Mouse (Mus musculus): ENCODE measurements at regions not wholly inside any gene's neighbourhood (a gene's known extent, or its start where the extent isn't known, plus 50 kb on each side); places are given as distances from the start of the nearest gene placed in this dataset.

DNA sequence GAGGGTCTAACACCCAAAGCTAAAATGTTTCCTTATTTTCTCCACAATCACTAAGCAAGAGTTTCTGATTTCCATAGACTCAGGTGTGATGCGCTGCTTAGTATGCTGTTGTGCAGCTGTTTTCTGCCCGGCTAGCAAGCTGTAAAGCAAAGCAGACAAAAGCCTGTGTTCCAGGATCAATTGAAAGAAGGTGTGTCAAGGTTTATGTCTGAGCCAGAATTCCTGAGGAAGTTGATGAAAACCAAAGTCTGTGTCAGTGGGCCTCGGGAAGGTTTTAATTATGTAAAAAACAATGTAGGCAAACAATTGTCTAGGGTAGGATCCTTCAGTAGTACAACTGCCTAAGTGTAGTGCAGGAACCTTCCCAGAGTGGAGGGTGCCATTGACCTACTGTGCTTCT, 604.6 kb downstream of the Dcdc2c start:
- H3K27ac ChIP-seq (replicated peaks) = no peak overlapping the region
- DNase-seq (ENCODE audit: low spot score) (no peak), ATAC-seq (ENCODE audit: low FRiP score, low TSS enrichment) (no peak)
- H3K9ac ChIP-seq (ENCODE audit: low read length) = no peak overlapping the region
- WGBS = 51% methylated on average over 3 of the region's 3 CpGs
- no peaks in the 10 kb centered on the region for H3K4me1 ChIP-seq (replicated peaks; ENCODE audit: control insufficient read depth, insufficient read depth)
- no peak overlapping the region for H3K4me2 ChIP-seq (replicated peaks; ENCODE audit: low read depth)
- H3K27me3 ChIP-seq (ENCODE audit: control insufficient read depth, insufficient read depth, low read length) = no peaks in the 10 kb centered on the region
- no peaks in the 10 kb centered on the region for H3K9me3 ChIP-seq (ENCODE audit: control insufficient read depth, low read length)
- no peaks in the 10 kb centered on the region for H3K36me3 ChIP-seq (ENCODE audit: control insufficient read depth, insufficient read depth, low read length)
- H3K4me3 ChIP-seq (ENCODE audit: low read depth, low read length) = no peak overlapping the region
- no peak for TF ChIP-seq CTCF (IDR thresholded peaks at IDR 0.05; ENCODE audit: low read depth)
- no peak for TF ChIP-seq EP300 (optimal IDR thresholded peaks at IDR 0.05)

DNA sequence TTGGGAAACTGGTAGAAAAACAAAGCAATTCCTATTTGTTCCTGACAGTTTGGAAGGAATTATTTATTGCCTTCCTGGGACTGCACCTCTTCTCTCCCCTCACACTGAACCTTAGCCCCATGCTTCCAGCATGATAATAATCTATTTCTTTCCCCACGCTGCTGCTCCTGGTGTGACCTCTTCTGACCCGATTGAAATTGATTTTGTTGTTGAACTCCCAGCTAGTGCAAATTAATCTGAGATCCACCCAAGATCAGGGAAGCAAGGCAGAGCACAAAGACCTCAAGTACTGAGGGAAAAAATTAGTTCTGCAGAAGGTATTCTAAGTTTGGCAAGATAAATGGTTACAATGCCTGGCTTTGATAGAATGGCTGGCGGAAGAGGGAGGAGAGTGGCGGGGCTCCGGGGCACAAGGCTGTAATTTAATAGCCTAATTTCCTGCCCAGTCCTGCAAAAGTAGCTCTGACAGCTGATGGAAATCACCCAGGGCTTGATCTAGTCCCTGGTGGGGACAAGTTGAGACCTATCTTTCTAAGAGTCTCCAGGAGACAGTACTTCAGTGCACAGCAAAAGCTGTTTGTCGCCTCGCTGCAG, 604.6 kb upstream of the Sox11 start:
- H3K4me3 ChIP-seq (ENCODE audit: low read depth, low read length) = no peak overlapping the region
- DNase-seq (ENCODE audit: low spot score) (no peak), ATAC-seq (ENCODE audit: low FRiP score, low TSS enrichment) (no peak)
- no peaks in the 10 kb centered on the region for H3K9me3 ChIP-seq (ENCODE audit: control insufficient read depth, low read length)
- H3K36me3 ChIP-seq (ENCODE audit: control insufficient read depth, insufficient read depth, low read length) = no peaks in the 10 kb centered on the region
- 32% methylated on average over 7 of the region's 7 CpGs for WGBS
- no peak overlapping the region for H3K4me2 ChIP-seq (replicated peaks; ENCODE audit: low read depth)
- H3K27ac ChIP-seq (replicated peaks) = no peak overlapping the region
- TF ChIP-seq CTCF (IDR thresholded peaks at IDR 0.05; ENCODE audit: low read depth) (no peak), EP300 (optimal IDR thresholded peaks at IDR 0.05) (no peak)
- no peaks in the 10 kb centered on the region for H3K4me1 ChIP-seq (replicated peaks; ENCODE audit: control insufficient read depth, insufficient read depth)
- no peaks in the 10 kb centered on the region for H3K27me3 ChIP-seq (ENCODE audit: control insufficient read depth, insufficient read depth, low read length)
- no peak overlapping the region for H3K9ac ChIP-seq (ENCODE audit: low read length)

GRCm38 (mm10) chr12:27945411-27945810, 603.0 kb upstream of the Sox11 start:
- H3K36me3 ChIP-seq (ENCODE audit: control insufficient read depth, insufficient read depth, low read length) = no peaks in the 10 kb centered on the region
- DNase-seq (ENCODE audit: low spot score) (no peak), ATAC-seq (ENCODE audit: low FRiP score, low TSS enrichment) (no peak)
- no peak overlapping the region for H3K4me2 ChIP-seq (replicated peaks; ENCODE audit: low read depth)
- H3K27me3 ChIP-seq (ENCODE audit: control insufficient read depth, insufficient read depth, low read length) = no peaks in the 10 kb centered on the region
- no peaks in the 10 kb centered on the region for H3K9me3 ChIP-seq (ENCODE audit: control insufficient read depth, low read length)
- no peak overlapping the region for H3K9ac ChIP-seq (ENCODE audit: low read length)
- no peak overlapping the region for H3K4me3 ChIP-seq (ENCODE audit: low read depth, low read length)
- 41% methylated on average over 2 of the region's 2 CpGs for WGBS
- H3K27ac ChIP-seq (replicated peaks) = no peak overlapping the region
- H3K4me1 ChIP-seq (replicated peaks; ENCODE audit: control insufficient read depth, insufficient read depth) = no peaks in the 10 kb centered on the region
- TF ChIP-seq EP300 (optimal IDR thresholded peaks at IDR 0.05) (no peak), CTCF (IDR thresholded peaks at IDR 0.05; ENCODE audit: low read depth) (no peak)

DNA sequence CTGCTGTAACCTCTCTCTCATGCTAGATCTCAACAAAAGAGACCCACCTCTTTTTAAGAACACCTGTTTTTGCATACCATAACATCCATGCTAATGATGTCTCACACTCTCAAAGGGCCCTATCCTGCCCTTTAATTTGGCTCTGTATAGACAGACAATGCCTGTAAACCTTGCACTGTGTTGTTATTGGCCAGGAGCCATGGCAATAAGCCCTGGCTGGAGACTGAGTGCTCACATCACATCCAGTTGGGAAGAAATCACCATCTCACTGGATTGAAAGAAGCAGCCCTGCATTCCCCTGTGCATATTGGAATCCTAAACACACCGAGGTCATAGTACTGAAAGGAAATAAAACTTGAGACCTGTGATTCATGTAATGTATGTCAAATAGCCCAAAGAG, 598.7 kb upstream of the Sox11 start:
- Histone ChIP-seq H3K4me3 (ENCODE audit: low read depth, low read length) (no peak overlapping the region), H3K4me2 (replicated peaks; ENCODE audit: low read depth) (no peak overlapping the region), H3K27ac (replicated peaks) (no peak overlapping the region), H3K9me3 (ENCODE audit: control insufficient read depth, low read length) (no peaks in the 10 kb centered on the region), H3K9ac (ENCODE audit: low read length) (no peak overlapping the region), H3K36me3 (ENCODE audit: control insufficient read depth, insufficient read depth, low read length) (no peaks in the 10 kb centered on the region), H3K27me3 (ENCODE audit: control insufficient read depth, insufficient read depth, low read length) (no peaks in the 10 kb centered on the region), H3K4me1 (replicated peaks; ENCODE audit: control insufficient read depth, insufficient read depth) (no peaks in the 10 kb centered on the region)
- TF ChIP-seq EP300 (optimal IDR thresholded peaks at IDR 0.05) (no peak), CTCF (IDR thresholded peaks at IDR 0.05; ENCODE audit: low read depth) (no peak)
- no peak for DNase-seq (ENCODE audit: low spot score)
- WGBS = 57% methylated on average over 1 of the region's 1 CpGs
- ATAC-seq (ENCODE audit: low FRiP score, low TSS enrichment) = no peak

DNA sequence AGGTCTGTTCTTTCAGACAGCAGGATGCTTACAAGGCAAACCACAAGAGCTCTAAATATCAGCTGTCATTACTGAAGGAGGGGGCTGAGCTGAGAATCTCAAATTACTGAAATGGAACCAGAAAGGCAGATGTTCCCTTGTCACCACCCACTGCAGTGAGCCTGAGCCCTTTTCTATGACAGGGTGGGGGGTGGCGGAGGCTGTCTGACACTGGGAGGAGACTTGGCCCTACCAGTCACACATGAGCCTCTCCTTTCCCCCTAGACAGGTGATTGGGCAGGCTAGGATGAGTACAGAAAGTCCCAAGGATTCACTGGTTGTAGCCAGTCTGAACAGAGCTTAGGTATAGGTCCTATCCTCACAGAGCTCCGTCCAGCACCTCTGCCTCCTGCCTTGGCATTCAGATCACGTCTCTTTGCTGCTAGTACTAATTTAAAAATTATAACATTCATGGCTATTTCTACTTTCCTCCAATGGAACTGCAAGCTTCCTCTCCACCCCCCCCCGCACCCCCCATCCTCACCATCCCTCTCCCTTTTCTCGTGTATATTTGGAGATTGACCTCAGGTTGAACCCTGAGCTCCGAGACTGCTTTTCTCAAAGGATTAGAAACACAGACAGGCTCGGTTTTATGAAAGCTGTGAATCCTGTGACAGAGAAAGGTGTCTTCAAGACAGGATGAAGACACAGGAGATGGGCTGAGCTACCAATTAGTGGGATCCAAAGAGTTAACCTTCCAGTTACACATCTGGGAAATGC, 590.2 kb upstream of the Sox11 start:
- ATAC-seq (ENCODE audit: low FRiP score, low TSS enrichment) (no peak), DNase-seq (ENCODE audit: low spot score) (no peak)
- Histone ChIP-seq H3K27me3 (ENCODE audit: control insufficient read depth, insufficient read depth, low read length) (no peaks in the 10 kb centered on the region), H3K27ac (replicated peaks) (no peak overlapping the region), H3K9ac (ENCODE audit: low read length) (no peak overlapping the region), H3K4me1 (replicated peaks; ENCODE audit: control insufficient read depth, insufficient read depth) (no peaks in the 10 kb centered on the region), H3K4me3 (ENCODE audit: low read depth, low read length) (no peak overlapping the region), H3K4me2 (replicated peaks; ENCODE audit: low read depth) (no peak overlapping the region), H3K36me3 (ENCODE audit: control insufficient read depth, insufficient read depth, low read length) (no peaks in the 10 kb centered on the region), H3K9me3 (ENCODE audit: control insufficient read depth, low read length) (no peaks in the 10 kb centered on the region)
- 31% methylated on average over 7 of the region's 7 CpGs for WGBS
- TF ChIP-seq EP300 (optimal IDR thresholded peaks at IDR 0.05) (no peak), CTCF (IDR thresholded peaks at IDR 0.05; ENCODE audit: low read depth) (no peak)

- DNase-seq (ENCODE audit: low spot score) (no peak), ATAC-seq (ENCODE audit: low FRiP score, low TSS enrichment) (no peak)
- Histone ChIP-seq H3K4me3 (ENCODE audit: low read depth, low read length) (no peak overlapping the region), H3K27ac (replicated peaks) (no peak overlapping the region), H3K9ac (ENCODE audit: low read length) (no peak overlapping the region), H3K4me2 (replicated peaks; ENCODE audit: low read depth) (no peak overlapping the region), H3K9me3 (ENCODE audit: control insufficient read depth, low read length) (no peaks in the 10 kb centered on the region), H3K36me3 (ENCODE audit: control insufficient read depth, insufficient read depth, low read length) (no peaks in the 10 kb centered on the region), H3K4me1 (replicated peaks; ENCODE audit: control insufficient read depth, insufficient read depth) (no peaks in the 10 kb centered on the region), H3K27me3 (ENCODE audit: control insufficient read depth, insufficient read depth, low read length) (no peaks in the 10 kb centered on the region)
- TF ChIP-seq CTCF (IDR thresholded peaks at IDR 0.05; ENCODE audit: low read depth) (no peak), EP300 (optimal IDR thresholded peaks at IDR 0.05) (no peak)
- 38% methylated on average over 11 of the region's 11 CpGs for WGBS
Measured at GRCm38 (mm10) chr12:27928366-27928963, 586.1 kb upstream of the Sox11 start.

Data from stomach, postnatal 0 days (tissue).